Mouse (Mus musculus): Measurements from ENCODE around the gene Ankrd6.

- TF ChIP-seq POLR2A (IDR thresholded peaks at IDR 0.05; ENCODE audit: low read depth, low read length) (no peak), CTCF (conservative IDR thresholded peaks at IDR 0.05 in 1 of 2, IDR thresholded peaks at IDR 0.05 in 1 of 2; ENCODE audit: low read depth in 2 of 2, low read length in 2 of 2) (no peak), TCF12 (IDR thresholded peaks at IDR 0.05; ENCODE audit: low read depth, low read length) (no peak), MAZ (IDR thresholded peaks at IDR 0.05; ENCODE audit: low read depth, low read length) (no peak), ZKSCAN1 (IDR thresholded peaks at IDR 0.05; ENCODE audit: borderline replicate concordance, low read depth, low read length) (no peak)
Measured at GRCm38 (mm10) chr4:32997571-32997970, 46.9 kb upstream of the Ankrd6 start.
